In genomic region chr1:186728778-186729177, GRCm38 (mm10) we compare ENCODE assay signal across 23 mouse cellular contexts. TPM values are rescaled to one million over a fixed set of nuclear protein-coding genes. Genes with fewer than 3 reads are reported as not detected.
DNase-seq lines count a peak whose midpoint lies in the region; ATAC-seq and TF ChIP-seq lines count a peak whose summit lies in the region.
"Had no signal": no experiment of that assay in that cellular context is flagged by ENCODE, and none has a peak within 500 bp of the region (broad histone marks: within the 10 kb centered on the region; RNA-seq: fewer than 3 reads in every experiment).

No protein-coding gene starts in this region.

- H3K4me3 ChIP-seq in MEL (ENCODE audit: control insufficient read depth in 1 of 2, insufficient read depth in 1 of 2, low read depth in 2 of 2, low read length in 2 of 2) = no peak overlapping the region
- no peak overlapping the region for H3K4me3 ChIP-seq in intestine, embryonic 14.5 days (ENCODE audit: low read depth, low read length)
- H3K4me3 ChIP-seq in liver, embryonic 14.5 days (ENCODE audit: insufficient read depth in 1 of 2, low read depth in 2 of 2, low read length in 2 of 2) = no peak overlapping the region
- H3K4me3 ChIP-seq: embryonic facial prominence, embryonic 13.5 days; erythroblast, embryonic 14.5 days; forebrain, embryonic 13.5 days; gastrocnemius, adult 2 months; left cerebral cortex, adult 2 months; lung, embryonic 15.5 days; midbrain, embryonic 10.5 days had no signal

- no peaks in the 10 kb centered on the region for H3K4me1 ChIP-seq in MEL (ENCODE audit: control insufficient read depth in 1 of 2, insufficient read depth in 2 of 2, low read length in 2 of 2)
- H3K4me1 ChIP-seq in intestine, embryonic 14.5 days (replicated peaks; ENCODE audit: control insufficient read depth, insufficient read depth, low read length) = 0 out of 2 replicates have a peak, but pooled peaks cover 4% of the 10 kb centered on the region
- peaks cover 0 to 2% of the 10 kb centered on the region in 2 experiments; a peak in 1 of 4 replicates for H3K4me1 ChIP-seq in liver, embryonic 14.5 days (replicated peaks; ENCODE audit: control insufficient read depth in 2 of 2, insufficient read depth in 2 of 2, low read length in 1 of 2)
- H3K4me1 ChIP-seq: embryonic facial prominence, embryonic 13.5 days; forebrain, embryonic 13.5 days; lung, embryonic 15.5 days; midbrain, embryonic 10.5 days had no signal

- peak; percentile 65 for DNase-seq in MEL (ENCODE audit: low read depth, low spot score)
- DNase-seq in intestine, embryonic 14.5 days (ENCODE audit: low spot score) = no peak
- DNase-seq in liver, embryonic 14.5 days (ENCODE audit: low read depth in 3 of 3, low spot score in 3 of 3) = peak in 1 of 3 experiments; percentile 16
- no peak for DNase-seq in yolk sac, embryonic 10.5 days (ENCODE audit: low spot score)
- no peak for DNase-seq in cerebellum, adult 9-10 months
- DNase-seq in cerebellum, adult 11 months = no peak
- DNase-seq: adrenal gland, adult 8-10 months; cerebellum, postnatal 10 days; gastrocnemius, adult 2 months; kidney, adult 2 months; kidney, postnatal 10 days; lung, postnatal 36 days had no signal

- peaks cover 4 to 7% of the 10 kb centered on the region in 2 experiments; a peak in 3 of 4 replicates for H3K36me3 ChIP-seq in MEL (ENCODE audit: control insufficient read depth in 1 of 2, insufficient read depth in 2 of 2, low read length in 2 of 2)
- peaks cover 20% of the 10 kb centered on the region; the same call in 1 of the 2 replicates for H3K36me3 ChIP-seq in intestine, embryonic 14.5 days (ENCODE audit: control insufficient read depth, insufficient read depth, low read length)
- no peaks in the 10 kb centered on the region for H3K36me3 ChIP-seq in liver, embryonic 14.5 days (replicated peaks; ENCODE audit: control insufficient read depth, insufficient read depth, low read depth)
- H3K36me3 ChIP-seq: lung, embryonic 15.5 days had no signal

- 0 out of 2 replicates have a peak, but pooled peaks have one; percentile 23 for ATAC-seq in intestine, embryonic 14.5 days (replicated peaks; ENCODE audit: low FRiP score, low TSS enrichment, low read depth)
- ATAC-seq in liver, embryonic 14.5 days (ENCODE audit: insufficient read depth) = peak; percentile 74
- peak; percentile 81 for ATAC-seq in megakaryocyte-erythroid progenitor cell, adult 5-6 weeks (replicated peaks; ENCODE audit: low FRiP score, low TSS enrichment, poor library complexity, severe bottlenecking)
- no peak for ATAC-seq in cerebellum, adult (ENCODE audit: insufficient number of reproducible peaks, low FRiP score, low TSS enrichment)
- ATAC-seq: activated CD4-positive, CD25-positive, alpha-beta regulatory T cell, adult 4 months; forebrain, embryonic 13.5 days; hindbrain, postnatal 0 days; Patski had no signal

- no peak overlapping the region for H3K27ac ChIP-seq in MEL (ENCODE audit: control insufficient read depth, low read depth, low read length)
- no peak overlapping the region for H3K27ac ChIP-seq in intestine, embryonic 14.5 days (ENCODE audit: low read depth)
- H3K27ac ChIP-seq in liver, embryonic 14.5 days = no peak overlapping the region
- H3K27ac ChIP-seq: embryonic facial prominence, embryonic 13.5 days; forebrain, embryonic 13.5 days; gastrocnemius, adult 2 months; hindbrain, postnatal 0 days; left cerebral cortex, adult 2 months; lung, embryonic 15.5 days; midbrain, embryonic 10.5 days had no signal

- TF ChIP-seq RAD21 in MEL (IDR thresholded peaks at IDR 0.05; ENCODE audit: low read depth, low read length) = no peak

- no peak overlapping the region for H3K4me2 ChIP-seq in intestine, embryonic 14.5 days (ENCODE audit: low read length)
- no peak overlapping the region for H3K4me2 ChIP-seq in liver, embryonic 14.5 days (ENCODE audit: low read depth)
- H3K4me2 ChIP-seq: embryonic facial prominence, embryonic 13.5 days; forebrain, embryonic 13.5 days; lung, embryonic 15.5 days had no signal

- no peak overlapping the region for H3K9ac ChIP-seq in MEL (ENCODE audit: control insufficient read depth, low read depth, low read length, poor library complexity, severe bottlenecking)
- no peak overlapping the region for H3K9ac ChIP-seq in intestine, embryonic 14.5 days (ENCODE audit: low read length)
- H3K9ac ChIP-seq in liver, embryonic 14.5 days (replicated peaks) = no peak overlapping the region
- H3K9ac ChIP-seq: embryonic facial prominence, embryonic 13.5 days; forebrain, embryonic 13.5 days; lung, embryonic 15.5 days had no signal

- no peaks in the 10 kb centered on the region for H3K9me3 ChIP-seq in MEL (replicated peaks; ENCODE audit: insufficient read depth, low read length)
- no peaks in the 10 kb centered on the region for H3K9me3 ChIP-seq in intestine, embryonic 14.5 days (ENCODE audit: control insufficient read depth, low read length)
- H3K9me3 ChIP-seq in liver, embryonic 14.5 days (ENCODE audit: control insufficient read depth, low read length) = no peaks in the 10 kb centered on the region
- H3K9me3 ChIP-seq: embryonic facial prominence, embryonic 13.5 days; forebrain, embryonic 13.5 days; lung, embryonic 15.5 days; midbrain, embryonic 10.5 days had no signal

- 75% methylated on average over 4 of the region's 4 CpGs for WGBS in intestine, embryonic 14.5 days
- 34% methylated on average over 4 of the region's 4 CpGs for WGBS in liver, embryonic 14.5 days (ENCODE audit: insufficient replicate concordance)

- no peak for TF ChIP-seq EP300 in MEL (IDR thresholded peaks at IDR 0.05; ENCODE audit: low read depth in 1 of 2, low read length in 2 of 2)
- TF ChIP-seq EP300 in liver, embryonic 14.5 days (IDR thresholded peaks at IDR 0.05; ENCODE audit: low read depth) = no peak

- peaks cover 23% of the 10 kb centered on the region for H3K79me2 ChIP-seq in MEL (ENCODE audit: control insufficient read depth, insufficient read depth, low read length, poor library complexity)

- H3K27me3 ChIP-seq in MEL (ENCODE audit: control insufficient read depth in 1 of 2, insufficient read depth in 2 of 2, low read length in 2 of 2) = no peaks in the 10 kb centered on the region
- no peaks in the 10 kb centered on the region for H3K27me3 ChIP-seq in intestine, embryonic 14.5 days (replicated peaks; ENCODE audit: control insufficient read depth, insufficient read depth, low read length)
- no peaks in the 10 kb centered on the region for H3K27me3 ChIP-seq in liver, embryonic 14.5 days (ENCODE audit: control insufficient read depth, insufficient read depth, low read length)
- H3K27me3 ChIP-seq: embryonic facial prominence, embryonic 13.5 days; forebrain, embryonic 13.5 days; lung, embryonic 15.5 days; Patski had no signal

- TF ChIP-seq POLR2A in MEL (IDR thresholded peaks at IDR 0.05; ENCODE audit: control insufficient read depth in 1 of 2, insufficient read depth in 1 of 2, low read depth in 1 of 2, low read length in 2 of 2, poor library complexity in 1 of 2) = no peak

- no peak for TF ChIP-seq CTCF in MEL (IDR thresholded peaks at IDR 0.05 in 2 of 3, conservative IDR thresholded peaks at IDR 0.05 in 1 of 3; ENCODE audit: control insufficient read depth in 1 of 3, insufficient read depth in 1 of 3, low read depth in 2 of 3, low read length in 3 of 3, poor library complexity in 1 of 3, severe bottlenecking in 1 of 3)
- no peak for TF ChIP-seq CTCF in liver, embryonic 14.5 days (IDR thresholded peaks at IDR 0.05; ENCODE audit: low read depth)

TF ChIP-seq in MEL, 35 proteins besides CTCF, POLR2A, EP300 and RAD21 (continues in another document):
- TF ChIP-seq GATA1 (IDR thresholded peaks at IDR 0.05; ENCODE audit: low read depth, low read length) (no peak), RCOR1 (IDR thresholded peaks at IDR 0.05; ENCODE audit: low read depth, low read length) (no peak), BHLHE40 (IDR thresholded peaks at IDR 0.05; ENCODE audit: borderline replicate concordance, low read depth, low read length) (no peak), USF2 (IDR thresholded peaks at IDR 0.05; ENCODE audit: borderline replicate concordance in 1 of 2, insufficient read depth in 1 of 2, low read depth in 1 of 2, low read length in 2 of 2) (no peak), ZNF384 (IDR thresholded peaks at IDR 0.05; ENCODE audit: low read depth, low read length) (no peak), TAL1 (IDR thresholded peaks at IDR 0.05; ENCODE audit: low read length) (no peak), MEF2A (IDR thresholded peaks at IDR 0.05; ENCODE audit: extremely low read depth, insufficient replicate concordance, low read depth, low read length, poor library complexity, severe bottlenecking) (no peak), SMC3 (IDR thresholded peaks at IDR 0.05; ENCODE audit: low read depth, low read length) (no peak), JUND (IDR thresholded peaks at IDR 0.05; ENCODE audit: low read depth, low read length) (no peak), ZMIZ1 (IDR thresholded peaks at IDR 0.05; ENCODE audit: low read depth, low read length) (no peak), UBTF (IDR thresholded peaks at IDR 0.05; ENCODE audit: borderline replicate concordance, insufficient read depth, low read depth, low read length) (no peak), HCFC1 (IDR thresholded peaks at IDR 0.05; ENCODE audit: low read depth, low read length) (no peak), SIN3A (IDR thresholded peaks at IDR 0.05; ENCODE audit: low read length) (no peak), CHD1 (IDR thresholded peaks at IDR 0.05; ENCODE audit: low read depth, low read length) (no peak)

RNA-seq across cellular contexts. Expression of gene Rrp15, which starts 20.4 kb away (rescaled TPM):
- total RNA-seq in MEL (2012; rRNA removed) = 124 and 130 TPM in 2 replicates
- 100 to 1,000 TPM in 1 of 2 experiments, not detected in 1; 142 TPM for polyA plus RNA-seq in MEL (2012; ENCODE audit: insufficient read depth in 1 of 2, insufficient read length in 2 of 2, low read depth in 1 of 2, low replicate concordance in 2 of 2, missing spikeins in 1 of 2)
- 76.4 and 85.1 TPM in 2 replicates for polyA plus RNA-seq in intestine, embryonic 14.5 days (2014; fragmentation: Nextera tagmentation; extraction: Ambion mirVana)
- 9.0 and 21.7 TPM in 2 replicates for polyA plus RNA-seq in liver, embryonic 14.5 days (2012; rRNA removed)
- polyA plus RNA-seq in liver, embryonic 14.5 days (2014; fragmentation: Nextera tagmentation; extraction: Ambion mirVana) = 29.1 and 33.3 TPM in 2 replicates
- 60.2 and 61.8 TPM in 2 replicates for total RNA-seq in megakaryocyte-erythroid progenitor cell, adult 5-6 weeks (2014; fragmentation: Nextera tagmentation)
- total RNA-seq in megakaryocyte-erythroid progenitor cell, adult 5-6 weeks (2017) = 187 and 191 TPM in 2 replicates

RNA-seq across cellular contexts. Expression of gene Tgfb2, which starts 23.0 kb away (rescaled TPM):
- total RNA-seq in MEL (2012; rRNA removed) = 0.12 and 0.29 TPM in 2 replicates
- polyA plus RNA-seq in MEL (2012; ENCODE audit: insufficient read depth in 1 of 2, insufficient read length in 2 of 2, low read depth in 1 of 2, low replicate concordance in 2 of 2, missing spikeins in 1 of 2) = under 1 TPM in 1 of 2 experiments, not detected in 1; 0.19 TPM
- 21.5 and 26.2 TPM in 2 replicates for polyA plus RNA-seq in intestine, embryonic 14.5 days (2014; fragmentation: Nextera tagmentation; extraction: Ambion mirVana)
- 0.11 and 0.21 TPM in 2 replicates for polyA plus RNA-seq in liver, embryonic 14.5 days (2012; rRNA removed)
- 0.66 and 1.3 TPM in 2 replicates for polyA plus RNA-seq in liver, embryonic 14.5 days (2014; fragmentation: Nextera tagmentation; extraction: Ambion mirVana)
- 0.13 and 0.64 TPM in 2 replicates for total RNA-seq in megakaryocyte-erythroid progenitor cell, adult 5-6 weeks (2014; fragmentation: Nextera tagmentation)
- total RNA-seq in megakaryocyte-erythroid progenitor cell, adult 5-6 weeks (2017) = 0.04 TPM in 1 of 2 replicates, not detected in the other
- polyA plus RNA-seq: erythroblast, embryonic 14.5 days had no signal
